Mouse (Mus musculus): Measurements from ENCODE around the gene Ccdc34.

DNA sequence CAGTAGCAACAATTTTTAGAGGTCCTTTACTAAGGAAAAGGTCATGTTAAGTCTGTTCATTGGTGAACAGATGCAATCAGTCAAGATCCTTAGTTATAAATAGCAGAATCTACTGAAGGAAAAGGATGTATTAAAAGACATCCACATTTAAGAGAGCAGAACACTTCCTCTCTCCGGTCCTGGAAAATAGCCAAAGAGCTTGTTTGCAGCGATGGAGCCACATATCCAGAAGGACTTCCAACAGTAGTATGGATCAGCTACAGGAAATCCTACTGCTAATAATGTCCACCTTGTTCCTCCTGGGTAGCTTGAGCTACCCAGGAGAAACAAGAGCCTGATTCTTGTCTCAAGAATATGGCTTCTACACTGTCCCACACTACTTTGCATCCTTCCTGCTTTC is 205.2 kb downstream of the Ccdc34 start:
- TF ChIP-seq GATA1 (IDR thresholded peaks at IDR 0.05; ENCODE audit: low read length) (no peak), TAL1 (IDR thresholded peaks at IDR 0.05; ENCODE audit: low read length) (no peak)
